Mouse (Mus musculus): ENCODE results near the gene Olfr1453. TPM values are rescaled to one million over a fixed set of nuclear protein-coding genes. Genes with fewer than 3 reads are reported as not detected.

Olfr1453 gene
- not detected for polyA plus RNA-seq (2017; shearing (Covaris generic))

DNA sequence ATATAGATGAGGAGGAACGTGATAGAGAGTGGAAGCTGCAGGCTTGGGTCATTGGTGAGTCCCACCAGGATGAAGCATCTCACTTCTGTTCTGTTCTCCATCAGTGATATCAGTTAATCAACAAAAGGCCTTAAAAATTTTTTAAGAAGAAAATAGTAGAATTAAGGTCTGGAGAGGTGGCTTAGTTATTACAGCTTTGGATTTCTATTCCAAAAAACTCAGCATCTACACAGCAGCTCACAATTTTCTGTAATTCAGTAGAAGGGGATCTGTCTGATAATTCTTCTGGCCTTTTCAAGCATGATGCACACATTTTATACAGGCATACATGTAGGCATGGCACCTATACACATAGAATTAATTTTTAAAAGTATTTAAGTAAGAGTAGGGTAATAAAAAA is at the start of gene Olfr1453:
TSS of gene Olfr1453 (minus strand) at position 101 of the 400 bp plus-strand sequence.

DNA sequence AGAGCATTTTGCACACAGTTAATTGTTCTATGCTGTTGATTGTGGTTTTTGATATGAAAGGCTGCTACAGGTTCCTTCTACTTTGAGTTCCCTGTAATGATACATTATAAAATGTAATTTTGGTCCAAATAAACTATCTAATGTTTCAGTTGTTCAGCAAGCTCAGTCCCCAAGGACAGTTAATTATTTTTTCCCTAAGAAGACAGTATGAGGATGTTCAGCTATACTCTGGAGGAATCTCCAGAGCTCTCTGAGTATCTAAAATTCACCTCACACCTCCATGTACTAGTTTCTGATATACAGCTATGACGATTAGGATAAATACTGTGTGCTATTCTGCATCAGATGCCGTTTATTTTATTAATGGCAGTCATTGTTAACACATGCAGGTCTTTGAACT is 32.2 kb upstream of the Olfr1453 start, which contains the start of gene Olfr1454:
TSS of gene Olfr1454 (plus strand) at position 301 of the 400 bp plus-strand sequence.

DNA sequence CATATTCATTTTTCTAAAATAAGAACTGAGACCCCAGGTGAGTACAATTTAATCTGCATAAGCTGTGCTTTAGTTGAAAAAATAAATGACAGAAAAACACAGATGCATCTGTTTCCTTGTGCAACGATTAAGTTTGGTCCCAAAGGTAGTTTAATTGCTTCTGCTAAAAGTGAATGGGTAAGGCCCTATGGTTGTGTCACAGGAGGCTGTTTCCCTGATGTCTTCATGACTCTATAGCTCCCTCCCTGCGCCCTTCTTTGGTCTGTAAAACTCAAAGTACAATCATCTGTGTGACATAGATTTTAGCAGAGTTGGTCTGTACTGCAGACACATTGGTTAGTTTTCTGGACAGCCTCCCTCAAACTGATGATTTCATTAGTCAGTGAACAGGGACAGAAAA is 33.4 kb downstream of the Olfr1453 start, which contains the start of gene Olfr1451:
TSS of gene Olfr1451 (plus strand) at position 301 of the 400 bp plus-strand sequence.

Other genes starting within 250 kb of the Olfr1453 start
- gene Zfp91, start 232.2 kb downstream of the Olfr1453 start, polyA plus RNA-seq (2017; shearing (Covaris generic)): 10 to 100 TPM; 11.4 to 19.8 TPM
- gene Lpxn, start 232.1 kb downstream of the Olfr1453 start, polyA plus RNA-seq (2017; shearing (Covaris generic)): 100 to 1,000 TPM; 169 to 225 TPM
- gene Gm5244, start 181.6 kb downstream of the Olfr1453 start, polyA plus RNA-seq (2017; shearing (Covaris generic)): not detected
- under 1 TPM in 1 of 2 experiments, not detected in 1; 0.53 TPM for gene Olfr1444, start 171.0 kb downstream of the Olfr1453 start, polyA plus RNA-seq (2017; shearing (Covaris generic))
- gene Olfr1445, start 144.5 kb downstream of the Olfr1453 start, polyA plus RNA-seq (2017; shearing (Covaris generic)): not detected
- gene Olfr1446, start 134.8 kb downstream of the Olfr1453 start, polyA plus RNA-seq (2017; shearing (Covaris generic)): under 1 TPM in 1 of 2 experiments, not detected in 1; 0.51 TPM
- not detected for gene Olfr1447, start 124.6 kb downstream of the Olfr1453 start, polyA plus RNA-seq (2017; shearing (Covaris generic))
- gene Olfr1448, start 103.9 kb downstream of the Olfr1453 start, polyA plus RNA-seq (2017; shearing (Covaris generic)): under 1 TPM; 0.04 to 0.70 TPM
- not detected for gene Olfr1449, start 97.5 kb downstream of the Olfr1453 start, polyA plus RNA-seq (2017; shearing (Covaris generic))
- under 1 TPM in 1 of 2 experiments, not detected in 1; 0.97 TPM for gene Olfr1450, start 78.1 kb downstream of the Olfr1453 start, polyA plus RNA-seq (2017; shearing (Covaris generic))
- gene Olfr1451, start 33.3 kb downstream of the Olfr1453 start, polyA plus RNA-seq (2017; shearing (Covaris generic)): 1 to 10 TPM in 1 of 2 experiments, not detected in 1; 2.2 TPM
- not detected for gene Olfr1454, start 32.3 kb upstream of the Olfr1453 start, polyA plus RNA-seq (2017; shearing (Covaris generic))
- 1 to 10 TPM in 1 of 2 experiments, not detected in 1; 1.1 TPM for gene Olfr1457, start 69.6 kb upstream of the Olfr1453 start, polyA plus RNA-seq (2017; shearing (Covaris generic))
- gene Olfr1458, start 78.4 kb upstream of the Olfr1453 start, polyA plus RNA-seq (2017; shearing (Covaris generic)): under 1 TPM in 1 of 2 experiments, not detected in 1; 0.77 TPM
- gene Olfr1459, start 121.2 kb upstream of the Olfr1453 start, polyA plus RNA-seq (2017; shearing (Covaris generic)): under 1 TPM; 0.07 to 0.38 TPM
- under 1 TPM in 1 of 2 experiments, not detected in 1; 0.71 TPM for gene Olfr1461, start 134.7 kb upstream of the Olfr1453 start, polyA plus RNA-seq (2017; shearing (Covaris generic))
- under 1 TPM in 1 of 2 experiments, not detected in 1; 0.05 TPM for gene Olfr1462, start 157.4 kb upstream of the Olfr1453 start, polyA plus RNA-seq (2017; shearing (Covaris generic))
- gene Olfr1463, start 203.0 kb upstream of the Olfr1453 start, polyA plus RNA-seq (2017; shearing (Covaris generic)): not detected